8 mouse cellular contexts compared by ENCODE assay signal in genomic region chr2:32259657-32260417, GRCm38 (mm10). TPM values are rescaled to one million over a fixed set of nuclear protein-coding genes. Genes with fewer than 3 reads are reported as not detected.
DNase-seq lines count a peak whose midpoint lies in the region; ATAC-seq and TF ChIP-seq lines count a peak whose summit lies in the region.

TSS of gene Uck1 (minus strand) at chr2:32260159.

- TF ChIP-seq POLR2A in ES-Bruce4 (IDR thresholded peaks at IDR 0.05; ENCODE audit: insufficient read depth, low read length) = peak; percentile 51
- peak; percentile 92; the same call in 1 of the 2 replicates for TF ChIP-seq POLR2A in lung, adult 2 months (IDR thresholded peaks at IDR 0.05; ENCODE audit: borderline replicate concordance, extremely low read depth, low read depth, low read length)

- H3K9me3 ChIP-seq in ES-Bruce4 (replicated peaks; ENCODE audit: control insufficient read depth, insufficient read depth, low read length, poor library complexity, severe bottlenecking) = no peaks in the 10 kb centered on the region
- no peaks in the 10 kb centered on the region for H3K9me3 ChIP-seq in forebrain, embryonic 15.5 days

- no peaks in the 10 kb centered on the region for H3K4me1 ChIP-seq in ES-Bruce4 (ENCODE audit: control insufficient read depth, insufficient read depth, low read length)
- peaks cover 14% of the 10 kb centered on the region for H3K4me1 ChIP-seq in forebrain, embryonic 15.5 days
- no peaks in the 10 kb centered on the region; the same call in 1 of the 2 replicates for H3K4me1 ChIP-seq in lung, adult 2 months (ENCODE audit: control insufficient read depth, insufficient read depth, low read length)

- DNase-seq in heart, postnatal 25 days (ENCODE audit: low spot score) = peak; percentile 81
- peak; percentile 83 to 92 for DNase-seq in layer of hippocampus, adult 18-20 months (ENCODE audit: low spot score in 2 of 2)
- DNase-seq in lung, adult 2 months = peak; percentile 88
- peak; percentile 82 to 91 for DNase-seq in thymus, adult 18-20 months

- peak within 1 kb of the TSS; percentile 72 for H3K4me3 ChIP-seq in ES-Bruce4 (ENCODE audit: low read depth, low read length)
- peak within 1 kb of the TSS; percentile 83 for H3K4me3 ChIP-seq in forebrain, embryonic 15.5 days
- H3K4me3 ChIP-seq in lung, adult 2 months (replicated peaks; ENCODE audit: extremely low read depth, low read depth, low read length) = peak within 1 kb of the TSS; percentile 61

- TF ChIP-seq EP300 in ES-Bruce4 (IDR thresholded peaks at IDR 0.05; ENCODE audit: insufficient read depth, low read depth, low read length) = peak; percentile 63; the same call in 1 of the 2 replicates

- H3K9ac ChIP-seq in ES-Bruce4 (ENCODE audit: low read depth, poor library complexity, severe bottlenecking) = peak within 1 kb of the TSS; percentile 62
- peak within 1 kb of the TSS; percentile 81 for H3K9ac ChIP-seq in forebrain, embryonic 15.5 days (replicated peaks)

- no peak for TF ChIP-seq CTCF in ES-Bruce4 (IDR thresholded peaks at IDR 0.05; ENCODE audit: low read depth, low read length)
- TF ChIP-seq CTCF in lung, adult 2 months (IDR thresholded peaks at IDR 0.05; ENCODE audit: insufficient read depth, low read length) = no peak

- H3K27me3 ChIP-seq in ES-Bruce4 (ENCODE audit: control insufficient read depth, insufficient read depth, low read length, poor library complexity, severe bottlenecking) = no peaks in the 10 kb centered on the region
- no peaks in the 10 kb centered on the region for H3K27me3 ChIP-seq in forebrain, embryonic 15.5 days

- peak; percentile 93 for ATAC-seq in cerebellum, adult (ENCODE audit: insufficient number of reproducible peaks, low FRiP score, low TSS enrichment)
- ATAC-seq in forebrain, embryonic 15.5 days (replicated peaks) = peak; percentile 96
- peak; percentile 77 for ATAC-seq in neutrophil, adult 5-6 weeks (ENCODE audit: extremely low read depth, insufficient number of reproducible peaks, low FRiP score, poor library complexity, severe bottlenecking)

- intact Hi-C loops in heart, postnatal 25 days (cut with DNase I) = no loop called here

- WGBS in forebrain, embryonic 15.5 days = 1% methylated on average over 59 of the region's 59 CpGs
- 1% methylated on average over 59 of the region's 59 CpGs for WGBS in lung, adult 2 months

- peaks cover 11% of the 10 kb centered on the region; the same call in 1 of the 2 replicates for H3K36me3 ChIP-seq in ES-Bruce4 (ENCODE audit: control insufficient read depth, insufficient read depth, low read length, poor library complexity, severe bottlenecking)
- H3K36me3 ChIP-seq in forebrain, embryonic 15.5 days = peaks cover 23% of the 10 kb centered on the region

- H3K27ac ChIP-seq in ES-Bruce4 (ENCODE audit: insufficient read depth, low read length) = no peak within 1 kb of the TSS
- H3K27ac ChIP-seq in forebrain, embryonic 15.5 days (replicated peaks) = peak within 1 kb of the TSS; percentile 60

- peak within 1 kb of the TSS; percentile 79 for H3K4me2 ChIP-seq in forebrain, embryonic 15.5 days (replicated peaks)

RNA-seq across cellular contexts. Expression of gene Uck1, which starts in this region (rescaled TPM):
- polyA plus RNA-seq in ES-Bruce4 (2011; ENCODE audit: insufficient read depth, insufficient read length, low read depth, missing spikeins) = 27.8 and 29.7 TPM in 2 replicates
- polyA plus RNA-seq in forebrain, embryonic 15.5 days (2015; fragmentation: Nextera tagmentation; extraction: Ambion mirVana) = 91.5 and 95.3 TPM in 2 replicates
- total RNA-seq in heart, postnatal 25 days (2021) = 10 to 100 TPM; 19.6 to 21.7 TPM
- 10 to 100 TPM; 52.3 to 58.5 TPM for total RNA-seq in layer of hippocampus, adult 18-20 months (2021)
- polyA plus RNA-seq in lung, adult 2 months (2012; rRNA removed) = 62.8 and 65.4 TPM in 2 replicates
- 26.0 and 30.3 TPM in 2 replicates for total RNA-seq in neutrophil, adult 5-6 weeks (2017)
